Mouse (Mus musculus) left cerebral cortex, postnatal 4 days (tissue): ENCODE measurements around the gene Zmat5. TPM values are rescaled to one million over a fixed set of nuclear protein-coding genes. Genes with fewer than 3 reads are reported as not detected.

ENCODE experiments used
- DNase-seq: peaks from one replicate; pipeline ENCODE4 v3.0.0-alpha.2; 2022
- intact Hi-C: fragments of 180-260 bp; cut with DNase I; formaldehyde crosslinking; loops from one replicate; pipeline ENCODE4 v1.15.1; 2025
- total RNA-seq, 2 experiments: library from RNA; stranded (reverse); gene quantifications; 2 replicates each; pipeline ENCODE4 v1.2.3; 2021

The Zmat5 gene
- total RNA-seq, 2 experiments from 2014 or later = 24.9 to 31.3 TPM

DNA sequence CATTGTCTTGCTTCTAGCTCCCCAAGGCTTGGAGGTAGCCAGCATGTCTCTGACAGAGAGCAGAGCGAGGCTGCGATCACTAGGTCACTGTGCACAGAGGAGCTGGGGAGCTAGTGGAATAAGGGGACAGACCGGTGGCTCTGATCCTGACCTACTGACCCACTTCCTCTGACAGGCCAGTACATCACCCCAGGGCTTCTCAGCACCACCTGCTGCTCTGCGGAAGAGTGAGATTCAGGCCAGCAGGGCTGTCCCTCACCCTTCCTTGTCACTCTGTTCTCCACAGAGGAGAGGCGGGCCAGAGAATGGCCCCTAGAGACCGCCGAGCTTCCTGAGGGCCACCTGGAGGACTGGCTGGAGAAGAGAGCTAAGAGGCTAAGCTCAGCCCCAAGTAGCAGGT, 27.3 kb downstream of the Zmat5 start:
- intact Hi-C loops = no loop called here
- no peak for DNase-seq

DNA sequence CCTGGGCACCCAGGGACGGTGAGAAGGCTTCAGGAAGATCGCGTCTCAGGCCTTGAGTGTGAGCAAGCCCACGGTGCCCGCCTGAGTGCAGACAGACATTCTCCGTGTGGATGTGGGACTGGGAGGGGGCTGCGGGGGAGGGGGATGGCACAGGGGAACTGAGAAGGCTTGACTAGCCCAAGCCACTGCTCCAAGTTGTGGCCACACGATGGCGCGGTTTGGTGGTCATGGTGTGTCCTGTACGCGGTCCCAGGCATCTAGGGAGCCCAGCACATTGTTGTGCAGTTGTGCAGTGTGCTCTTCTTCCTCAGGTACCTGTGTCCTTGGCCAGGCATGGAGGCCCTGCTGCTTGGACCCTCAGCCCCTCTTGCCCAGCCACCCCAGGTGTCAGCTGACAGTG, 29.7 kb downstream of the Zmat5 start:
- no peak for DNase-seq
- intact Hi-C loops = no loop called here

DNA sequence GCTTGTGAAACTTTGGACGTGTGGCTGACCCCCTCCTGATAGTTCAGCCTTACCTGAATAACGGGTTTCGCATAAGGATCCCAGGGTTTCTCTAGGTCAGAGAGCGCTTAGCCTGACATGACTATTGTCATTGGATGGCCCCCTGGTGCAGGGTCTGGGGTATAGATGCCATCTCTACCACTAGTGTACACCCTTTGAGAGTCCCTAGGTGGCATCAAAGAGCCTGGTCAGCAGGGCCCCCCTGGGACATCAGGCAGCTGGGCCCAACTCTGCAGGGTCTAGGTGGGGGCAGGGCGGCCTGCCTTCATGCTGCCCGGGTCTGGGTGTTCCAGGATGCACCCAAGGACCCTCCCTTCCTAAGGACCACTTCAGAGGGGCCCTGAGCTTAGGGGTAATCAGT, 31.9 kb downstream of the Zmat5 start:
- intact Hi-C loops = no loop called here
- DNase-seq = no peak

DNA sequence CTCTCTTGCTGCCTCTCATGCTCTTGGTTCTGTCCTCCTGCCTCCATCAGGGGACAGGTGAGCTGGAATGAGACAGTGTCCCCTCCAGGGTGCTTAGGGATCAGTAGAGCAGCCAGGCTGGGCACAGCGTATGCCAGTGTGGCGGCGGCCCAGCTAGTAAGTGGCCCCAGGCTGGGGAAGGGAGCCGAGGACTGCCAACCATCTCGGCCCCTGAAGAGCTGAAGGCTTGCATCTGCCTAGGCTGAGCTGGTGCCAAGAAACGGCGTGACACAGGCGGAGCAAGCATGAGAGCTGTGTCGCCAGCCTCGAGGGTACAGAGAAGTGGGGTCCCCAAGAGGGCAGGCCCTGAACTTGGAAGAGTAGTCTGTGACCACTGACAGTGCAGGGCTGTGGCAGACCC, 33.2 kb downstream of the Zmat5 start:
- intact Hi-C loops = no loop called here
- peak; percentile 88 for DNase-seq

DNA sequence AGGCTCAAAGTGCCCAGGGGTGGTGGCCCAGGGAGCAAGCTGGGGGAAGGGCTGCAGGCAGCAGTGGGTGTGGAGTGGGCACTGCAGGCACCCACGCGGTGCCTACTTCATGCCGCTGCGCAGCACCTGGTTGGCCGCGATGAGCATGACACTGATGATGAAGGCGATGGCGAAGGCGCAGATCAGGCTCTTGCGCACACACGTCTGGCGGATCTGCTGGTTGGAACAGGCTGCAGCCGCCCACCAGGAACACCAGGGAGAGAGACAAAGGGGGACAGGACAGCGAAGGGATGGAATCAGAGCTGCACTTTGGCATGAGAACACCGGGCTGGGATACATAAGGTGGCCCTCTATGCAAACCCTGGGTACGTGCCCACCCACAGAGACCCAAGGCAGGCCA, 34.2 kb downstream of the Zmat5 start:
- intact Hi-C loops = no loop called here
- DNase-seq = no peak

DNA sequence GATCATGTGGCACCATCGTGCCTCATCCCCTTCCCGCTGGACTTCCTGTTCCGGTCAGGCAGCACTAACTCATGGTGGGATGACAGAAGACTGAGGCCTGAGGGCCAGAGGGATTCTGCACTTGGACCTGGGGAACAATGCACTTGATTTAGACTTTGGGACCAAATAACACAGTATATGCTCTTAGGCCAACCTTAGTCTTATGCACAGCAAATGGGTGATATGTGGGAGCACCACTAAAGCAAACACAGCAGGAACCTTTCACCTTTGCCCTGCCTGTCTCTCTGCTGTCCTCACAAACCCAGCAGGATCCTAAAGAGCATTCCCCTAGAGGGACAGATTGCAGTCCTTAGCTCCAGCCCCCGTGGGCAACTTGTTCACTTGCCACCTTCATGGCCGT, 36.3 kb downstream of the Zmat5 start:
- intact Hi-C loops = no loop called here
- no peak for DNase-seq

DNA sequence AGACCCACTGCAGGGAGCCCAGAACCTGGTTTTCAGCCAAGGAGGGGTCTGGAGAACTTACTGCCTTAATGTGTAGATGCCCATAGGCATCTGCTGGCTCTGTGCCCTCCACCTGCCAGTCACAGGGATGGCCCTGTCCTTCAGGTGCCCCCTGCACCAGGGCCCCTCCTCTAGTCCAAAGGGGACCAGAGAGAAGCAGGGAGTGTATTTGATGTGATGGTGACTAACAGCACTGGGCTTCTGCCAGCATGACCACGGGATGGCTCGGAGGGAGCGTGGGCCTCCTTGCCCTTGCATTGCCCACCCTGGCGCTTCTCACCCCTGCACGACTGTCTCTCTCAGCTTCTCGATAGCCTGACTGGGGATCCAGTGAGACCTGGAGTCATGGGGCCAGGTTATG, 40.2 kb downstream of the Zmat5 start:
- no peak for DNase-seq
- intact Hi-C loops = no loop called here

DNA sequence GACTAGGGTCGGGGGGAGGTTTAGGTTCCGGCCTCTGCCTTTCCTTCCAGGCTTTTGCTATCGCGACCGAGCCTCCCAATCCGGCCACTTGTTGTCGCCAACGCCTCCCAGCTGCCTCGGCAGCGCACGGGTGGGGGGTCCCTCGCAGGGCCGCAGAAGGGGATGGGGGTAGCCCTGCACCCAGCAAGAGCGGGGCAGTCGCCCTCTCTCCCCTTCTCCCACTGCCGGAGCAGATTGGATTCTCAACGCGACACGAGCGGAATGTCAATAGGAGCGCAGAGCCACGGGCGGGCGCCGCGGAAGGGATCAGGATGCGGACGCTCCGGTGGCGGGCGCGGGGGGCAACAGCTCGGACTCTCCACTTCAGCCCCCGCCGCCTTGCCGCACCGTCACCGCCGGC, 41.5 kb downstream of the Zmat5 start:
- intact Hi-C loops = no loop called here
- no peak for DNase-seq

DNA sequence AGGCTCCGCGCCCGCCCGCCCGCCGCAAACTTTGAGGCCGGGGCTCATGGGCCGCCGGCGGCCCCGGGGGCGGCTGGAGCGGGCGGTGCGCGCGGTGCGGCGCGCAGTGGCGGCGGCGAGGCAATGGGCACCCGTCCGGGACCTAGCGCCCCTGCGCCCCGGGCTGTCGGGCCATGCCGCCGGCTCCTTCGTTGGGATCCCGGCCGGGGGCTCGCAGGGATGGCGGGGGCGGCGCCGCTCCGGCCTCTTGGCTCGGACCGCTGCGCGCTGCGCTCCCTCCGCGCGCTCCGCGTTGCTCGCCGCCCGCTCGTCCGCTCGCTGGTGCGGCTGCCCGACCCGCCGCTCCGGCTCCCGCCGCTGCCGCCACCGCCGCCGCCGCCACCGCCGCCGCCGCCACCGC, 42.3 kb downstream of the Zmat5 start, which contains the start of gene Cabp7:
Cabp7 (minus strand) TSS at position 46 of the 400 bp plus-strand sequence.
- intact Hi-C loops = no loop called here
- DNase-seq = no peak

DNA sequence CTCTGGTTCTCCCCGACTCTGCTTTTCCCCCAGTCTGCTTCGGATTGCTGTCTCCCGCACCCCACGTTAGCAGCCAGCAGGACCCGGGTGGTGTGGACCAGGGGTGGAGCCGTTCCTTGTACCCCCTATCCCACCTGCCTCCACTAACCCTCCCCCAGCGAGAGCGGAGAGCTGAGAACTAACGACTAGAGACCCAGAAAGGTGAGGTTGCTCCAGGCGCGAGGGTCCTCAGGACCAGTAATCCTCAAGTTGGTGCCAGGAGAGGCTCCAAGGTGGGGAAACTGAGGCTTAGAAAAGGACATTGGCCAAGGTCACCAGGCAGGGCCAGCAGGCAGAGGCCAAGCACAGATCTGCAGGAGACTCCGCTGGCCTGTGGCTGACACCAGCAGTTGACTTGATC, 42.8 kb downstream of the Zmat5 start:
- DNase-seq = no peak
- intact Hi-C loops = no loop called here

DNA sequence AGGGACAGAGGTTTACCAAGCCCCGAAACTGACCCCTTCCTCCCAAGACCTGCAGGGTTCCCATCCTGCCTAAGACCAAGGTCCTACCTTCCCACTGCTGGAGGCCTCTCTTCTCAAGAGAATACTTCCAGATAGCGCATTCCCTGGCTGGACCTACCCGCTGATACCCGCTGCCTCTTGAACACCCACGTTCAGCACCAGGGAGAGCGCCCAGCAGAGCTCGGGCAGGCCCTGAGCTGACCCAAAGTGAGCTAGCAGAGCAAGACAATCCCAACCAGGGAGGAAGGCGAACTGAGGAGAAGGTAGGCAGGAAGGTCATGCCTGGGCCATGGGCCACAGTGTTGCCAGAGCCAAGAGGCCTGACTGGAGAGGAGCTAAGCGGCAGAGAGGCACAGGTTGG, 45.8 kb downstream of the Zmat5 start:
- DNase-seq = no peak
- intact Hi-C loops = no loop called here

DNA sequence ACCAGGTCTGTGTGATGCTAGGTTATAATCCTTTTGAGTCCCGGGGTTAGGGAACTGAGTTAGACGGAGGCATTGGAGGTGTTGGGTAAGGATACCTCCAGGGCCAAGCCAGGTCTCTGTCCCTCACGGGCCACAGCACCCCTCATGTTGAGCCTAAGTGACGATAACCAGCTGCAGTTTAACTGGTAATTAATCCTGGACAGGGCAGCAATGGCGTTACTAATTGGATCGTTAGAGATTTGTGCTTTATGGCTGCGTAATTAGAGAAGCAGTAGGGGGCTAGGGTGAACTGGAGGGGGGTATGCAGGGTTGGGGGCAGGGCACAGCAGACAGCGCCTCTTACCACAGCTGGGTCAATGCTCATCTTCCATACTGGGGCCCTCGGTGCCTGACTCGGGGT, 48.4 kb downstream of the Zmat5 start:
- no peak for DNase-seq
- intact Hi-C loops = no loop called here

DNA sequence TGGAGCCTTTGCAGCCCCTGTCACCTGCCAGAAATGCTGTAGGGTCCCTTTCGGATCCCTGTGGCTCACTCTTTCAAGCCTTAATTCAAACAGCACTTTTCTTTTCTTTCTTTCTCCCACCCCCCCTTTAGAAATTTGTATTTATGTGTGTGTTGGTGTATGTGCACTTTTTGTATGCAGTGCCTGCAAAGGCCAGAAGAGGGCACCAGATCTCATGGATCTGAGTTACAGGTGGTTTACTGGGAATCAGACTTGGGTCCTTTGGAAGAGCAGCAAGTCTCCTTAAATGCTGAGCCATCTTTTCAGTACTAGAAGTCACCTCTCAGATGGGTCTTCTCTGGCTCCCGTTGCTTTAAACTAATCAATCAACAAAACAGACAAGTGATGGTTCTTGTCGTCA, 49.6 kb downstream of the Zmat5 start:
- DNase-seq = no peak
- intact Hi-C loops = no loop called here

DNA sequence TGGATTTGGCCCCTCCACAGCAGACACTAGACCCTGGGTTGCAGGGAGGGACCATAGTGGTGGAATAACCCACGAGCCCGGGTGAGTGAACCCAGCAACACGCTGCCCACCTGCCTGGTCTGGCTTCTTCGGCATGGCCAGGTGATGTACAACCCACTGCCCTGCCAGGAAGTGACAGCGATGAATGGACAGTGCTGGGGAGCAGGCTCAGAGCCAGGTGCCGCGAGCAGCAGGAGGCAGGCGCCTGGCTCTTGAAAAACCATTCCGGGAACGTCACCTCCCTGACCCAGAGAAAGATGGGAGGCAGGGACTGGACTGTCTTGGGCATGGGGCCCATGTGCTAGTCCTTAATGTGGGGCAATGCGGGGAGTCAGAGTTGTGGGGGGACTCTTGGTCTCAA, 50.4 kb downstream of the Zmat5 start:
- peak; percentile 31 for DNase-seq
- intact Hi-C loops = no loop called here

DNA sequence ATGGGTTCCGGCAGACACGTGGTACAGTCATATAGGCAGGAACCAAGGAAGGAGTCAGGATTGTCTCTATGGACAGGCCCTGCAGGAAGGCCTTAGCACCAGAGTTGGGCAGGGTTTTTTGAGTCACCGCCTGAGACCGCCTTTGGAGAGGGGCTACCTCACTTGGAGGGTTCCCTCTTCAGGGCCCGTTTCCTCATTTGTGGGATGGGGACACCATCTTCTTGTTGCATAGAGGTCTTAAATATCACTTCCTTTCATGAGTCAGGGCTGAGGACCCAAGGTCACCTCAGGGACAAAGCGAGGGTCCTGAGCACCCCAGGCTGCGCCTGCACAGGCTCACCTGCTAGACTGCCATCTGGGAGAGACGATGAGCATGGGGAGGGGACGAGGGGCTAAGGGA, 52.0 kb downstream of the Zmat5 start:
- DNase-seq = no peak
- intact Hi-C loops = no loop called here

DNA sequence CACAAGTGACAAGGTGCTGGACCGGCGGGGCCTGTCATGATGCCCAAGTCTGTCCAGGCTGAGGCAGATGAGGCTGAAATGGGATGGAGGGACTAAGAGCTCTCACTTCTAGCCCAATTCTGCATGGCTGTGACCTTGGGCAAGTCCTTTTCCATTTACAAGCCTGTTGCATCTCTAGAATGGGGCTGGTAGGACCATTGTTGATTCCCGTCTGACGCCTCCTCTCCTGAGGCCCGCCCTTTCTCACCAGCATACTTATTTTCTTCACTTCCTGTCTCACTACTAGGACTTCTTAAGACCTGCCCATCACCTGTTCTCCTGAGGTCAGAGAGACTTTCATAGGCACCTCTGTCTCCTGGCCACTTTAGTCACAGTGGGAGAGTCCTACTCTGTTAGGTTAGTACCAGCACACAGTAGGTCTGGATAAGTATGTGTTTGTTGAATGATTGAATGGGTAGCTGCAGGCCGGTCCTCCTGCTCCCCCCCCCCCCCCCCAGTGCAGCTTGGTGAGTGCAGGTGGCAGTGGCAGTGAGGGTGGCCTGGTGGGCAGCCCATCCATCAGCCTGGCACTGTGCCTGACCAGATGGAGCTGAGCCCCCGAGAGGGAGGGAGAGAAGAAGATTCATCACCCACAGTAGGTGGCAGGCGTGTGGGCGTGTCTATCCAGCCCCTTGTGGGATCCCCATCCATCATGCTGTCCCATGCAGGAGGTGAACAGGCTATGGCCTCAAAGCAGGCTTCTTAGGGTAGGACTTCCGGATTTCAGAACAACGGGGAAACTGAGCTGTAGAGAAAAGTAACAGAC, 52.7 kb downstream of the Zmat5 start:
- intact Hi-C loops = no loop called here
- peak; percentile 69 for DNase-seq

DNA sequence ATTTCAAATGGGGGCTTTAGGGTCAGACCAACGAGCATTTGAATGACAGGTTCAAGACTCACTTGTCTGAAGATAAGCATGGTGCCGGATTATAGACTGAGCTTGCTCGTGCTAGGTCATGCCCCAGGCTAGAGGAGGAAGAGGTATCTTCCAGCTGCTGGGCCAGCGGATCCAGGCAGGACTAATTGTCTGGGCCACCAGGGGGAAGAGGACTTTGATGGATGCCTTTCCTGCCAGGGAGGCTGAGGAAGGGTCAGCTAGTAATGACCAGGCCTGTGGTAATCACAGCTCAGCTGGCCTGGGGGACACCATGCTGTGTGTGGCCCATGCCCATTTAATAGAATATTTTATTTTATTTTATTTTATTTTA, 53.3 kb downstream of the Zmat5 start:
- intact Hi-C loops = no loop called here
- no peak for DNase-seq

DNA sequence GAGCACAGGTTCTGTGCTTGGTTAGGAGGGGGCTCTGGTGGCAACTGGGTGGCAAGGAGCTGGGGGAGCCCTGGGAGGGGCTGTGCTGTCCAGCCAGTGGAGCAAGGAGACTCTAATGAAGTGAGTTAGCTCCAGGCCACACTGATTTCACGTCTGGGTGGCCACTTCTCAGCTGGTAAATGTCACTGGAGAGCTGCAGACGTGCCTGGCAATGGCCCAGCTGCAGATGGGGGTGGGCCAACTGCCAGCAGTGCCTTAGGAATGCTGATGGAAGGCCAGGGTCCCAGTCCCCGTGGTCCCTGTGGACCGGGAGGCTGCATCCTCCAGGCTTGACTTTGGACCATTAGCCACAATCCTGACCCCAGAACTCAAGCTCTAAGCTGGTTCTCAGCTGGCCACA, 56.0 kb downstream of the Zmat5 start:
- DNase-seq = peak; percentile 60
- intact Hi-C loops = no loop called here

DNA sequence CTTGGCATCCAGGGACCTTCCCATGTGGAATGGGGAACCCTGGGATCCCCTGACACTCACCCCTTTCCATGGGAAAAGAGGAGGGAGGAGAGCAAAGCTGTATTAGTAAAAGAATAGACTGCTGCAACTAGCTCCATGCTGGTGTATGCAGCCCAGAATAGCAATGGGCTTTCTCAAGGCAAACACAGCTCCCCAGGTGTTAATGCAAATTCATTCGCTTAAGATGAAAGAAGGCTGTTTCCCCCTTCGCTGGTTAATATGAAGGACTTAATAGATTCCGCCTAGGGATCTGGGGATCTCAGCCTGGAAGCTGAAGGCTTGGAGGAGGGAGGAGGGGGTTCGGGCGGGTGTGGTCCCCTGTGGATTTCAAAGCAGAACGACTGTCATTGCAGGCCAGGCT, 57.5 kb downstream of the Zmat5 start:
- DNase-seq = no peak
- intact Hi-C loops = no loop called here

DNA sequence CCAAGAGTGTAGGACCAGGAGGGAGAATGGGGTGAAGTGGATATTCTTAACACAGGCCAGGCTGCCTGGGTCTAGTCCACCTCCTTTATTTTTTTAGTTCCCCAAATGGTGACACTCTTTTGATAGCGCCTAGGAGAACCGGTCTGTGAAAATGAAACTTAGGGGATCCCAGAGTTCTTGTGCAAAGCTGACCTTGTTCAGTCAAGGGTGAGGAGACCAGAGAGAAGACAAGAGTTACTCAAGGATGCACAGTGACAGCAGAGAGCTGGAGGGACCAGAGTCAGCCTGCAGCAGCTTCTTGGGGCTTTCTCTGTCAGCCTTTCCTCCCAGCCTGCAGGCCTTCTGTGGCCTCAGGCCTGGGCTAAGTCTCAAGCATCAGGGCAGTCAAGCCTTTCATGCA, 58.0 kb downstream of the Zmat5 start:
- intact Hi-C loops = no loop called here

DNA sequence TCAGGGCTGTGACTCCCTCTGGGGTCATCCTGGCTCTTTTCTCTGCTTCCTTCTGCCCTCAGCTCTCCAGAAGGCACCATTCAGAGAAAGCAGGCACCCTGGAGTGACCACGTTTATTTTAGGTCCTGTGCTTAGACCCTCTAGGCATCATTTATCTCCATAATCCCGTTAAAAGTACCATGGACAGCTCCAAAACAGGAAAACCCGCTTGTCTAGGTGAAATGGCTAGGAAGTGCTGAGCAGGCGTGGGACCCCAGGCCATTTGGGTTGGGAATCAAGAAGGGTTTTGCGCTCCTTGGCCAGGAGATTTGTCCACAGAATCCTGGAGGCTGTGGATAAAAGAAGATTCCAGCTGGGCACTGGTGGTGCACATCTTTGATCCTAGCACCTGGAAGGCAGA, 59.2 kb downstream of the Zmat5 start:
- intact Hi-C loops = no loop called here
- no peak for DNase-seq

More for the DNA sequence above, 58.0 kb downstream of the Zmat5 start:
- no peak for DNase-seq

DNA sequence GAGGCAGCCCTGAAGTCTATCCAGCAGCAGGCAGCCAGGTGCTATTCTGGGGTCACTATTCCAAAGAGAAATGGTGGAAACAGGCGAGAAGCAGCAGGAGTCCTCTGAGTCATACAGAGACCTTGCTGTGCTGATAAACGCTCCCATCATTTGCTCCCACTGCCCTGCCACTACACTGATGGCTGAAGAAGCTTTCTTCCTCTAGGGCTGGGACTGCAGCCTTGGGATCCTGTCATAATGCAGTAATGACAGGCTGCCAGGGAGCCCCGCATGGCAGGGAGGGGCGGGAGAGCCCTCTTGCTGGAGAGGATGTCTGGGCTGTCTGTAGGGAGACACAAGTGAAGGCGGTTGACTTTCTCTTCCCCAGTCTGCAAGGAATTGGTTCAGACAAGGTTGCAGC, 60.0 kb downstream of the Zmat5 start:
- DNase-seq = no peak
- intact Hi-C loops = no loop called here

DNA sequence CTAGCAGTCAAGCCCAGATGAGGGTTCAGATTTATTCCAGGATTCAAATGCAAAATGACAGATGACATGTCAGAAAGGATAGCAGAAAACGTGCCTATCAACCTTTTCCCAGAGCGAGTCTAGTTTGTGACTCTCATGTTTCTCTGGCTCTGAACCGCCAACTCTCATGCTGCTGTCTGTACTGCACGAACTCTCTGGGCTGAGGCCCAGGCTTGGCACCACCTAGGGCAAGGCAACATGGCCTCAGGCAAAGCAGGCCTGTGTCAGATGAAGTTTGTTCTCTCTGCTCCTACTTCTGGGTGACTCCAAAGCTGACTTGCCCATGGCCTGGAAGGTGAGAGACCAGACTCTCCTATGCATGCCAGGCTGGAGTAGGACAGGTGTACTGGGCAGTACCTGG, 63.9 kb downstream of the Zmat5 start:
- intact Hi-C loops = no loop called here
- no peak for DNase-seq
